Mouse (Mus musculus) ES-E14 (cell line): ENCODE measurements around the gene Fam222b.

Source experiments
- CHD2 ChIP-seq: IDR thresholded peaks from 2 replicates; pipeline ENCODE4 v1.6.1; 2014; ENCODE audit warnings: mild to moderate bottlenecking, low read depth, low read length, inconsistent platforms
- HCFC1 ChIP-seq: IDR thresholded peaks from 2 replicates; pipeline ENCODE4 v1.6.1; 2012; ENCODE audit warnings: low read length, inconsistent platforms, borderline replicate concordance; ENCODE audit not compliant: insufficient read depth
- MAFK ChIP-seq: IDR thresholded peaks from 2 replicates; pipeline ENCODE4 v1.6.1; 2014; ENCODE audit warnings: mild to moderate bottlenecking, low read depth, low read length, inconsistent platforms; ENCODE audit not compliant: insufficient read depth
- ZC3H11A ChIP-seq: IDR thresholded peaks from 2 replicates; pipeline ENCODE4 v1.6.1; 2012; ENCODE audit warnings: low read depth, mild to moderate bottlenecking, inconsistent platforms, low read length, borderline replicate concordance
- ZNF384 ChIP-seq: IDR thresholded peaks from 2 replicates; pipeline ENCODE4 v1.6.1; 2012; ENCODE audit warnings: low read depth, low read length, inconsistent platforms

DNA sequence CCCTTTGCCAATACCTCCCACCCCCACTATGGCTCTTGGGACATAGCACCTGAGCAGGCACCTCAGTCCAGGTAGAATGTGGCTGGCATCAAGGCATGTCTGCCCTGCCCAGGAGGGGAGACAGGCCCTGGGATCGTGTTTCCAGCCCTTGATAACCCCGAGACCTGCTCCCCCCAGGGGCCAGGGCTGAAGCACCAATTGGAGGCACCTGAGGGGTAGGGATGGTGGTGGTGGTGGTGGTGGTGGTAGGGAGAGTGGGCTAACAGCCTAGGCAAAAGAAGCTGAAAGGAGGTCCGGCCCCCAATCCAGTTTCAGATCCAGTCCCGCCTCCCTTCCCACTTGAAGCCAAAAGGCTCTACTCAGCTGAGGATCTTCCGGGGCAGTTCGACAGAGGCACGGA lies 65.1 kb downstream of the Fam222b start:
- no peak for TF ChIP-seq HCFC1
- TF ChIP-seq CHD2: no peak
- TF ChIP-seq ZC3H11A: no peak
- TF ChIP-seq MAFK: no peak
- no peak for TF ChIP-seq ZNF384
